Mouse (Mus musculus) myocyte (in vitro differentiated cells): Measurements from ENCODE around the gene Tlk2.

Experiments used
- CEBPB ChIP-seq: IDR thresholded peaks from 2 replicates; pipeline ENCODE4 v1.6.1; 2011; ENCODE audit warnings: mild to moderate bottlenecking, moderate library complexity; ENCODE audit not compliant: poor library complexity, insufficient read depth, severe bottlenecking
- E2F4 ChIP-seq: IDR thresholded peaks from one replicate; pipeline ENCODE4 v1.6.1; 2011; ENCODE audit warnings: mild to moderate bottlenecking, control low read depth, moderate library complexity; ENCODE audit not compliant: insufficient read depth
- MAX ChIP-seq: IDR thresholded peaks from one replicate; pipeline ENCODE4 v1.6.1; 2011; ENCODE audit warnings: low read depth, mild to moderate bottlenecking, control low read depth
- MYOD1 ChIP-seq, 3 experiments: IDR thresholded peaks; one replicate each; pipeline ENCODE4 v1.6.1; 2011; ENCODE audit warnings: control low read depth in 2 of 3, low read depth in 2 of 3, mild to moderate bottlenecking in 2 of 3, moderate library complexity in 1 of 3; ENCODE audit not compliant: insufficient read length in 2 of 3, control insufficient read depth in 1 of 3
- MYOG ChIP-seq, 3 experiments: IDR thresholded peaks; one replicate each; pipeline ENCODE4 v1.6.1; 2011; ENCODE audit warnings: control low read depth in 2 of 3, low read depth in 2 of 3, mild to moderate bottlenecking in 2 of 3; ENCODE audit not compliant: insufficient read length in 2 of 3, control insufficient read depth in 1 of 3, insufficient read depth in 1 of 3
- POLR2A ChIP-seq: IDR thresholded peaks from one replicate; pipeline ENCODE4 v1.6.1; 2011; ENCODE audit warnings: low read depth, mild to moderate bottlenecking, control low read depth, moderate library complexity; ENCODE audit not compliant: insufficient read length
- POLR2AphosphoS2 ChIP-seq: IDR thresholded peaks from one replicate; pipeline ENCODE4 v1.6.1; 2011; ENCODE audit warnings: low read depth, control low read depth; ENCODE audit not compliant: insufficient read length
- TCF12 ChIP-seq: IDR thresholded peaks from one replicate; pipeline ENCODE4 v1.6.1; 2011; ENCODE audit warnings: mild to moderate bottlenecking, control low read depth; ENCODE audit not compliant: poor library complexity, insufficient read depth, severe bottlenecking
- TCF3 ChIP-seq: IDR thresholded peaks from one replicate; pipeline ENCODE4 v1.6.1; 2011; ENCODE audit warnings: low read depth, control low read depth; ENCODE audit not compliant: insufficient read length
- USF1 ChIP-seq: IDR thresholded peaks from one replicate; pipeline ENCODE4 v1.6.1; 2011; ENCODE audit warnings: low read depth, mild to moderate bottlenecking, control low read depth, moderate library complexity

DNA sequence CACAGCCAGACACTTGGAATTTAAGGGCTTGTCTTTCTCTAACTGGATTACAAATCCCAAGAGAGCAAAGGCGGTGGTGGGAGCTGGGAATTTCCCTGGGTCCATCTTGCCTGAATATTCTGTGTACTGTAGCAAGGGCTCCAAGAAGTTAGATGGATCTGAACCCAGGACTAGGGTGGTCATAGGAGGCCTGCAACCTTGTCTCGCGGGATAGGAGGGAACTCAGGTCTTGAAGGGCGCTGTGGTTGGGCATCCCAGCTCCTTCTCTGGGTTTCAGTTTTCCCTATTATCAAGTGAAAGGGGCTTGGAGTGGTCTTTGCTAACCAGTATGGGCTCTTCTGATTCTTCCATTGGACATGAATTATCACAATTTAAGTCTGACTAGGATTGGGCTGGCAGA lies 137.5 kb downstream of the Tlk2 start:
- TF ChIP-seq POLR2A (no peak), MAX (no peak), E2F4 (no peak), USF1 (no peak), TCF3 (no peak), CEBPB (no peak), MYOG (IDR thresholded peaks at IDR 0.05; ENCODE audit: control insufficient read depth in 1 of 3, insufficient read depth in 1 of 3, insufficient read length in 2 of 3, low read depth in 2 of 3) (no peak), POLR2AphosphoS2 (no peak), TCF12 (no peak), MYOD1 (IDR thresholded peaks at IDR 0.05; ENCODE audit: control insufficient read depth in 1 of 3, insufficient read length in 2 of 3, low read depth in 2 of 3) (no peak)
